Mouse (Mus musculus): ENCODE data around the gene Rpl5.

GRCm38 (mm10) chr5:107939701-107940100 is 39.4 kb downstream of the Rpl5 start:
- TF ChIP-seq CTCF (IDR thresholded peaks at IDR 0.05; ENCODE audit: borderline replicate concordance, insufficient read depth, low read depth, low read length) (no peak), POLR2A (IDR thresholded peaks at IDR 0.05; ENCODE audit: borderline replicate concordance, insufficient read depth, low read length) (no peak)
